Mouse (Mus musculus): ENCODE results near the gene Ccdc8. TPM values are rescaled to one million over a fixed set of nuclear protein-coding genes. Genes with fewer than 3 reads are reported as not detected.
A peak's percentile ranks its signal among the peaks of the same experiment; 100 is the strongest.

The Ccdc8 gene
- total RNA-seq, 2 experiments from 2014 or later: 1.6 to 2.1 TPM

GRCm38 (mm10) chr7:17004716-17005115 is 12.2 kb downstream of the Ccdc8 start:
- DNase-seq: no peak
- intact Hi-C loops (cut with DNase I): loop anchor here (5.0 kb wide), 1 partner anchor 48 kb away; no protein-coding TSS in a partner anchor

GRCm38 (mm10) chr7:17007300-17007699 is 14.8 kb downstream of the Ccdc8 start:
- intact Hi-C loops (cut with DNase I): loop anchor here (5.0 kb wide), 1 partner anchor 45 kb away; no protein-coding TSS in a partner anchor
- no peak for DNase-seq

- DNase-seq: no peak
- intact Hi-C loops (cut with DNase I): loop anchor here (5.0 kb wide), 1 partner anchor 43 kb away; no protein-coding TSS in a partner anchor
These were observed 17.0 kb downstream of the Ccdc8 start for GRCm38 (mm10) chr7:17009326-17010009.

GRCm38 (mm10) chr7:17010010-17010347 is 17.5 kb downstream of the Ccdc8 start:
- no peak for DNase-seq
- intact Hi-C loops (cut with DNase I): no loop called here

GRCm38 (mm10) chr7:17011909-17012590 is 19.5 kb downstream of the Ccdc8 start:
- DNase-seq: no peak
- intact Hi-C loops (cut with DNase I): no loop called here

GRCm38 (mm10) chr7:17015381-17015780 is 22.9 kb downstream of the Ccdc8 start:
- no peak for DNase-seq
- intact Hi-C loops (cut with DNase I): no loop called here

- DNase-seq: peak; percentile 87 to 95
These were observed 24.5 kb downstream of the Ccdc8 start for GRCm38 (mm10) chr7:17017036-17017435.

GRCm38 (mm10) chr7:17017921-17018320 is 25.4 kb downstream of the Ccdc8 start:
- DNase-seq: no peak

More at GRCm38 (mm10) chr7:17017036-17017435, 24.5 kb downstream of the Ccdc8 start:
- intact Hi-C loops (cut with DNase I): no loop called here

GRCm38 (mm10) chr7:17019426-17020166 is 27.1 kb downstream of the Ccdc8 start:
- intact Hi-C loops (cut with DNase I): no loop called here
- DNase-seq: no peak

More at GRCm38 (mm10) chr7:17017921-17018320, 25.4 kb downstream of the Ccdc8 start:
- intact Hi-C loops (cut with DNase I): no loop called here

- intact Hi-C loops (cut with DNase I): no loop called here
These were observed 29.7 kb downstream of the Ccdc8 start for GRCm38 (mm10) chr7:17022176-17022575.

GRCm38 (mm10) chr7:17023701-17024100 is 31.2 kb downstream of the Ccdc8 start:
- no peak for DNase-seq
- intact Hi-C loops (cut with DNase I): no loop called here

More at GRCm38 (mm10) chr7:17022176-17022575, 29.7 kb downstream of the Ccdc8 start:
- no peak for DNase-seq

- intact Hi-C loops (cut with DNase I): no loop called here
- DNase-seq: no peak
These were observed 31.6 kb downstream of the Ccdc8 start for GRCm38 (mm10) chr7:17024141-17024540.

- intact Hi-C loops (cut with DNase I): no loop called here
These were observed 32.5 kb downstream of the Ccdc8 start for GRCm38 (mm10) chr7:17024814-17025504.

GRCm38 (mm10) chr7:17025505-17025894 is 33.0 kb downstream of the Ccdc8 start:
- intact Hi-C loops (cut with DNase I): no loop called here
- DNase-seq: no peak

More at GRCm38 (mm10) chr7:17024814-17025504, 32.5 kb downstream of the Ccdc8 start:
- no peak for DNase-seq

GRCm38 (mm10) chr7:17025896-17026622 is 33.6 kb downstream of the Ccdc8 start:
- no peak for DNase-seq
- intact Hi-C loops (cut with DNase I): no loop called here

GRCm38 (mm10) chr7:17026710-17027587 is 34.4 kb downstream of the Ccdc8 start:
- intact Hi-C loops (cut with DNase I): no loop called here
- peak in 1 of 2 experiments; percentile 40 for DNase-seq

- peak; percentile 83 to 87 for DNase-seq
- intact Hi-C loops (cut with DNase I): no loop called here
These were observed 35.3 kb downstream of the Ccdc8 start, which contains the start of gene Ppp5c for GRCm38 (mm10) chr7:17027588-17028343. Gene Ppp5c, minus strand, starts transcription at chr7:17027924.

- no peak for DNase-seq
- intact Hi-C loops (cut with DNase I): no loop called here
These were observed 36.4 kb downstream of the Ccdc8 start for GRCm38 (mm10) chr7:17028923-17029322.

Measured in gastrocnemius, postnatal 36 days (tissue).